Mouse (Mus musculus): ENCODE results near the gene Ppp1r27. TPM values are rescaled to one million over a fixed set of nuclear protein-coding genes. Genes with fewer than 3 reads are reported as not detected.
"Not testable (repeated sequence)": the region's sequence is repeated elsewhere in the genome, so short reads cannot be mapped to it uniquely, and the experiment has no call there.

The Ppp1r27 gene
- polyA plus RNA-seq, 1 experiment from 2014 or later = 1.2 TPM

GRCm38 (mm10) chr11:120571754-120572416 is 21.0 kb upstream of the Ppp1r27 start:
- ATAC-seq (ENCODE audit: low read depth) = no peak

GRCm38 (mm10) chr11:120571122-120571521 is 20.2 kb upstream of the Ppp1r27 start:
- no peak for ATAC-seq (ENCODE audit: low read depth)
- no peaks in the 10 kb centered on the region for H3K27me3 ChIP-seq (ENCODE audit: control insufficient read depth, insufficient read depth, low read depth, low read length)
- peak overlapping the region; percentile 88 for H3K27ac ChIP-seq (ENCODE audit: low read length)
- peak overlapping the region; percentile 95 for H3K9ac ChIP-seq (ENCODE audit: low read depth, low read length)
- peaks cover 37% of the 10 kb centered on the region for H3K36me3 ChIP-seq (ENCODE audit: control insufficient read depth, insufficient read depth)
- no peaks in the 10 kb centered on the region for H3K9me3 ChIP-seq (replicated peaks; ENCODE audit: control insufficient read depth, low read length)
- WGBS (ENCODE audit: insufficient replicate concordance) = 25% methylated on average over 3 of the region's 3 CpGs
- H3K4me3 ChIP-seq (ENCODE audit: low read depth, low read length) = peak overlapping the region; percentile 97
- peak overlapping the region; percentile 96 for H3K4me2 ChIP-seq (ENCODE audit: low read depth, low read length)
- H3K4me1 ChIP-seq (ENCODE audit: control insufficient read depth, low read depth, low read length) = peaks cover 29% of the 10 kb centered on the region

More at GRCm38 (mm10) chr11:120571754-120572416, 21.0 kb upstream of the Ppp1r27 start:
- H3K27ac ChIP-seq (ENCODE audit: low read length) = peak overlapping the region; percentile 88
- H3K9me3 ChIP-seq (replicated peaks; ENCODE audit: control insufficient read depth, low read length) = no peaks in the 10 kb centered on the region
- peak overlapping the region; percentile 95 for H3K9ac ChIP-seq (ENCODE audit: low read depth, low read length)
- peak overlapping the region; percentile 97 for H3K4me3 ChIP-seq (ENCODE audit: low read depth, low read length)
- peak overlapping the region; percentile 96 for H3K4me2 ChIP-seq (ENCODE audit: low read depth, low read length)
- no peaks in the 10 kb centered on the region for H3K27me3 ChIP-seq (ENCODE audit: control insufficient read depth, insufficient read depth, low read depth, low read length)
- 4% methylated on average over 11 of the region's 11 CpGs for WGBS (ENCODE audit: insufficient replicate concordance)
- H3K4me1 ChIP-seq (ENCODE audit: control insufficient read depth, low read depth, low read length) = peaks cover 32% of the 10 kb centered on the region
- H3K36me3 ChIP-seq (ENCODE audit: control insufficient read depth, insufficient read depth) = peaks cover 33% of the 10 kb centered on the region

- H3K9ac ChIP-seq (ENCODE audit: low read depth, low read length) = no peak overlapping the region
- H3K4me2 ChIP-seq (ENCODE audit: low read depth, low read length) = no peak overlapping the region
- peaks cover 20% of the 10 kb centered on the region for H3K4me1 ChIP-seq (ENCODE audit: control insufficient read depth, low read depth, low read length)
- peaks cover 56% of the 10 kb centered on the region for H3K36me3 ChIP-seq (ENCODE audit: control insufficient read depth, insufficient read depth)
- no peaks in the 10 kb centered on the region for H3K27me3 ChIP-seq (ENCODE audit: control insufficient read depth, insufficient read depth, low read depth, low read length)
- H3K4me3 ChIP-seq (ENCODE audit: low read depth, low read length) = no peak overlapping the region
- H3K9me3 ChIP-seq (replicated peaks; ENCODE audit: control insufficient read depth, low read length) = no peaks in the 10 kb centered on the region
- H3K27ac ChIP-seq (ENCODE audit: low read length) = no peak overlapping the region
- 85% methylated on average over 6 of the region's 6 CpGs for WGBS (ENCODE audit: insufficient replicate concordance)
- no peak for ATAC-seq (ENCODE audit: low read depth)
Measured at GRCm38 (mm10) chr11:120568324-120568723, 17.4 kb upstream of the Ppp1r27 start.

- H3K4me3 ChIP-seq (ENCODE audit: low read depth, low read length) = no peak overlapping the region
- H3K9ac ChIP-seq (ENCODE audit: low read depth, low read length) = no peak overlapping the region
- no peaks in the 10 kb centered on the region for H3K9me3 ChIP-seq (replicated peaks; ENCODE audit: control insufficient read depth, low read length)
- no peak for ATAC-seq (ENCODE audit: low read depth)
- no peak overlapping the region for H3K27ac ChIP-seq (ENCODE audit: low read length)
- 75% methylated on average over 9 of the region's 9 CpGs for WGBS (ENCODE audit: insufficient replicate concordance)
- H3K4me2 ChIP-seq (ENCODE audit: low read depth, low read length) = no peak overlapping the region
- peaks cover 76% of the 10 kb centered on the region for H3K36me3 ChIP-seq (ENCODE audit: control insufficient read depth, insufficient read depth)
- no peaks in the 10 kb centered on the region; the same call in 1 of the 2 replicates for H3K4me1 ChIP-seq (ENCODE audit: control insufficient read depth, low read depth, low read length)
- H3K27me3 ChIP-seq (ENCODE audit: control insufficient read depth, insufficient read depth, low read depth, low read length) = no peaks in the 10 kb centered on the region
Measured at GRCm38 (mm10) chr11:120565114-120565513, 14.2 kb upstream of the Ppp1r27 start.

GRCm38 (mm10) chr11:120562949-120563348 is 12.0 kb upstream of the Ppp1r27 start:
- Histone ChIP-seq H3K36me3 (ENCODE audit: control insufficient read depth, insufficient read depth) (peaks cover 67% of the 10 kb centered on the region), H3K9ac (ENCODE audit: low read depth, low read length) (no peak overlapping the region)

GRCm38 (mm10) chr11:120560952-120561728 is 10.2 kb upstream of the Ppp1r27 start:
- Histone ChIP-seq H3K36me3 (ENCODE audit: control insufficient read depth, insufficient read depth) (peaks cover 54% of the 10 kb centered on the region), H3K4me1 (ENCODE audit: control insufficient read depth, low read depth, low read length) (no peaks in the 10 kb centered on the region), H3K4me3 (ENCODE audit: low read depth, low read length) (no peak overlapping the region), H3K9ac (ENCODE audit: low read depth, low read length) (no peak overlapping the region), H3K9me3 (replicated peaks; ENCODE audit: control insufficient read depth, low read length) (no peaks in the 10 kb centered on the region), H3K27ac (ENCODE audit: low read length) (no peak overlapping the region), H3K27me3 (ENCODE audit: control insufficient read depth, insufficient read depth, low read depth, low read length) (no peaks in the 10 kb centered on the region), H3K4me2 (ENCODE audit: low read depth, low read length) (no peak overlapping the region)
- 74% methylated on average over 13 of the region's 13 CpGs for WGBS (ENCODE audit: insufficient replicate concordance)
- ATAC-seq (ENCODE audit: low read depth) = no peak

More at GRCm38 (mm10) chr11:120562949-120563348, 12.0 kb upstream of the Ppp1r27 start:
- Histone ChIP-seq H3K9me3 (replicated peaks; ENCODE audit: control insufficient read depth, low read length) (no peaks in the 10 kb centered on the region), H3K27ac (ENCODE audit: low read length) (no peak overlapping the region), H3K4me1 (ENCODE audit: control insufficient read depth, low read depth, low read length) (no peaks in the 10 kb centered on the region), H3K4me2 (ENCODE audit: low read depth, low read length) (no peak overlapping the region), H3K27me3 (ENCODE audit: control insufficient read depth, insufficient read depth, low read depth, low read length) (no peaks in the 10 kb centered on the region), H3K4me3 (ENCODE audit: low read depth, low read length) (no peak overlapping the region)
- WGBS (ENCODE audit: insufficient replicate concordance) = 88% methylated on average over 13 of the region's 13 CpGs
- ATAC-seq (ENCODE audit: low read depth) = no peak

- not testable (repeated sequence) for H3K27me3 ChIP-seq (ENCODE audit: control insufficient read depth, insufficient read depth, low read depth, low read length); H3K9ac ChIP-seq (ENCODE audit: low read depth, low read length); H3K27ac ChIP-seq (ENCODE audit: low read length); H3K4me1 ChIP-seq (ENCODE audit: control insufficient read depth, low read depth, low read length); ATAC-seq (ENCODE audit: low read depth); H3K4me3 ChIP-seq (ENCODE audit: low read depth, low read length); H3K4me2 ChIP-seq (ENCODE audit: low read depth, low read length); H3K9me3 ChIP-seq (replicated peaks; ENCODE audit: control insufficient read depth, low read length)
- WGBS (ENCODE audit: insufficient replicate concordance) = 77% methylated on average over 6 of the region's 6 CpGs
- H3K36me3 ChIP-seq (ENCODE audit: control insufficient read depth, insufficient read depth) = peaks cover 39% of the 10 kb centered on the region
Measured at GRCm38 (mm10) chr11:120558843-120559242, 7.9 kb upstream of the Ppp1r27 start.

- Histone ChIP-seq H3K36me3 (ENCODE audit: control insufficient read depth, insufficient read depth) (peaks cover 4% of the 10 kb centered on the region), H3K27me3 (ENCODE audit: control insufficient read depth, insufficient read depth, low read depth, low read length) (no peaks in the 10 kb centered on the region), H3K9ac (ENCODE audit: low read depth, low read length) (no peak overlapping the region), H3K27ac (ENCODE audit: low read length) (no peak overlapping the region), H3K9me3 (replicated peaks; ENCODE audit: control insufficient read depth, low read length) (no peaks in the 10 kb centered on the region), H3K4me2 (ENCODE audit: low read depth, low read length) (no peak overlapping the region), H3K4me3 (ENCODE audit: low read depth, low read length) (no peak overlapping the region), H3K4me1 (ENCODE audit: control insufficient read depth, low read depth, low read length) (peaks cover under 1% of the 10 kb centered on the region)
- WGBS (ENCODE audit: insufficient replicate concordance) = 37% methylated on average over 2 of the region's 2 CpGs
- no peak for ATAC-seq (ENCODE audit: low read depth)
Measured at GRCm38 (mm10) chr11:120555260-120555659, 4.3 kb upstream of the Ppp1r27 start.

GRCm38 (mm10) chr11:120554834-120555233 is 3.9 kb upstream of the Ppp1r27 start:
- H3K9ac ChIP-seq (ENCODE audit: low read depth, low read length) = no peak overlapping the region
- no peak overlapping the region for H3K4me3 ChIP-seq (ENCODE audit: low read depth, low read length)
- 55% methylated on average over 7 of the region's 7 CpGs for WGBS (ENCODE audit: insufficient replicate concordance)
- no peak overlapping the region for H3K4me2 ChIP-seq (ENCODE audit: low read depth, low read length)
- H3K4me1 ChIP-seq (ENCODE audit: control insufficient read depth, low read depth, low read length) = peaks cover 4% of the 10 kb centered on the region
- no peaks in the 10 kb centered on the region for H3K27me3 ChIP-seq (ENCODE audit: control insufficient read depth, insufficient read depth, low read depth, low read length)
- no peak overlapping the region for H3K27ac ChIP-seq (ENCODE audit: low read length)
- peak; percentile 38; the same call in 1 of the 2 replicates for ATAC-seq (ENCODE audit: low read depth)
- no peaks in the 10 kb centered on the region for H3K36me3 ChIP-seq (ENCODE audit: control insufficient read depth, insufficient read depth)
- no peaks in the 10 kb centered on the region for H3K9me3 ChIP-seq (replicated peaks; ENCODE audit: control insufficient read depth, low read length)

Data from liver, embryonic 16.5 days (tissue).